Mouse (Mus musculus) megakaryocyte, embryonic 14.5 days (primary cell): ENCODE data around the gene BC030867.

Experiments
- FLI1 ChIP-seq: IDR thresholded peaks from 2 replicates; pipeline ENCODE4 v1.6.1; 2012; ENCODE audit warnings: low read length, inconsistent platforms, mixed read lengths
- GATA1 ChIP-seq: IDR thresholded peaks from 3 replicates; pipeline ENCODE4 v1.6.1; 2012; ENCODE audit warnings: mixed read lengths, low read length, inconsistent platforms, borderline replicate concordance

DNA sequence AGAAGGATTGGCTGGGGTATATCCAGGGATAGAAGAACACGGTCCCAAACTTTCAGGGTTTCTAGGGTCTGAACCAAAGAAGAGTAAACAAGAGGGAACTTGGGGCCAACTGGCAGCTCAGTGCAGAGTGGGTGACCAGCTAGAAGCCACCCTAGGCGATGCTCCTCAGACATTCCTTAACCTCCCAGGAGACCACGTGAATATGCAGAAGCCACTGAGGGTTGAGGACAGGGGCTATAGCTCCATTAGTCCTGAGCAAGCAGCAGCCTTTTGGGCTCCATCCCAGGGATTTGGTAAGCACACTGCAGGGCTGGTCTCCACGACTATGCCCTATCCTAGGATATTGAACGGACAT, 31.8 kb upstream of the BC030867 start:
- TF ChIP-seq FLI1 (no peak), GATA1 (no peak)
